Mouse (Mus musculus) kidney, adult 2 months (tissue): ENCODE data around the gene Lrrc63. TPM values are rescaled to one million over a fixed set of nuclear protein-coding genes. Genes with fewer than 3 reads are reported as not detected.

Source experiments
- DNase-seq: peaks from one replicate; pipeline ENCODE4 v3.0.0; 2021
- H3K27ac ChIP-seq: fragments of 200-500 bp; 2 replicates; pipeline ENCODE4 v1.5.1; 2012; ENCODE audit warnings: low read depth, low read length, control low read depth, inconsistent platforms; ENCODE audit not compliant: insufficient read depth
- H3K27me3 ChIP-seq: fragments of 200-500 bp; replicated peaks from 2 replicates; pipeline ENCODE4 v1.6.1; 2012; ENCODE audit warnings: mild to moderate bottlenecking, moderate library complexity, low read length, inconsistent platforms; ENCODE audit not compliant: control insufficient read depth, insufficient read depth
- H3K36me3 ChIP-seq: fragments of 200-500 bp; 2 replicates; pipeline ENCODE4 v1.6.1; 2012; ENCODE audit warnings: mild to moderate bottlenecking, moderate library complexity, low read length, inconsistent platforms; ENCODE audit not compliant: control insufficient read depth, insufficient read depth
- H3K4me1 ChIP-seq: fragments of 200-500 bp; 2 replicates; pipeline ENCODE4 v1.6.1; 2011; ENCODE audit warnings: low read length; ENCODE audit not compliant: control insufficient read depth, insufficient read depth
- H3K4me3 ChIP-seq: fragments of 200-500 bp; 2 replicates; pipeline ENCODE4 v1.5.1; 2011; ENCODE audit warnings: mild to moderate bottlenecking, low read depth, low read length, control low read depth; ENCODE audit not compliant: insufficient read depth
- CTCF ChIP-seq: fragments of 200-500 bp; conservative IDR thresholded peaks from 2 replicates; pipeline ENCODE4 v1.5.1; 2011; ENCODE audit warnings: low read depth, mild to moderate bottlenecking, control low read depth, low read length, moderate library complexity, mixed read lengths; ENCODE audit not compliant: insufficient read depth, insufficient read length
- POLR2A ChIP-seq: fragments of 200-500 bp; IDR thresholded peaks from one replicate; pipeline ENCODE4 v1.6.1; 2011; ENCODE audit warnings: low read depth, low read length, control low read depth
- WGBS: fragments of 180-500 bp; shearing (Covaris S2); methylation state at CpG from one replicate; pipeline ENCODE4 v1.1.7; 2018; 5-methylcytosine and 5-hydroxymethylcytosine counted together
- polyA plus RNA-seq: library from polyadenylated mRNA; depleted of rRNA; stranded (reverse); fragments of >200 nt; gene quantifications from 2 replicates; pipeline ENCODE4 v1.2.3, GENCODE M21; 2012

Lrrc63 gene
- polyA plus RNA-seq, 1 experiment = not detected

GRCm38 (mm10) chr14:75136119-75136966 is 5.7 kb upstream of the Lrrc63 start:
- no peak overlapping the region for H3K27ac ChIP-seq
- 0 out of 2 replicates have a peak, but pooled peaks cover 3% of the 10 kb centered on the region for H3K4me1 ChIP-seq
- WGBS = 55% methylated on average over 25 of the region's 25 CpGs
- H3K27me3 ChIP-seq = no peaks in the 10 kb centered on the region
- DNase-seq = no peak
- no peak for TF ChIP-seq CTCF
- no peak for TF ChIP-seq POLR2A
- peak overlapping the region; percentile 40 for H3K4me3 ChIP-seq
- H3K36me3 ChIP-seq = no peaks in the 10 kb centered on the region

GRCm38 (mm10) chr14:75131324-75131935 is 749 bp upstream of the Lrrc63 start:
- Histone ChIP-seq H3K4me3 (peak overlapping the region; percentile 37), H3K27ac (no peak overlapping the region; the same call in 1 of the 2 replicates), H3K4me1 (0 out of 2 replicates have a peak, but pooled peaks cover 5% of the 10 kb centered on the region), H3K27me3 (no peaks in the 10 kb centered on the region), H3K36me3 (no peaks in the 10 kb centered on the region)
- TF ChIP-seq CTCF = no peak
- no peak for TF ChIP-seq POLR2A
- WGBS = 7% methylated on average over 12 of the region's 12 CpGs
- no peak for DNase-seq

- H3K36me3 ChIP-seq = no peaks in the 10 kb centered on the region
- H3K27me3 ChIP-seq = no peaks in the 10 kb centered on the region; the same call in 1 of the 2 replicates
- no peaks in the 10 kb centered on the region for H3K4me1 ChIP-seq
- H3K4me3 ChIP-seq = no peak overlapping the region
- TF ChIP-seq CTCF (no peak), POLR2A (no peak)
- DNase-seq = no peak
- WGBS = 63% methylated on average over 8 of the region's 8 CpGs
- H3K27ac ChIP-seq = no peak overlapping the region
These were observed 9.0 kb downstream of the Lrrc63 start for GRCm38 (mm10) chr14:75121658-75122057.

GRCm38 (mm10) chr14:75102956-75103355 is 27.7 kb downstream of the Lrrc63 start:
- Histone ChIP-seq H3K27me3 (no peaks in the 10 kb centered on the region), H3K4me1 (no peaks in the 10 kb centered on the region), H3K36me3 (no peaks in the 10 kb centered on the region), H3K4me3 (no peak overlapping the region), H3K27ac (no peak overlapping the region)
- DNase-seq = no peak
- no peak for TF ChIP-seq CTCF
- TF ChIP-seq POLR2A = no peak
- WGBS = 89% methylated on average over 5 of the region's 5 CpGs

GRCm38 (mm10) chr14:75077946-75078345 is 52.7 kb downstream of the Lrrc63 start:
- TF ChIP-seq POLR2A (no peak), CTCF (no peak)
- DNase-seq = no peak
- Histone ChIP-seq H3K4me3 (no peak overlapping the region), H3K27me3 (no peaks in the 10 kb centered on the region), H3K27ac (no peak overlapping the region), H3K4me1 (no peaks in the 10 kb centered on the region), H3K36me3 (no peaks in the 10 kb centered on the region)
- WGBS = 66% methylated on average over 6 of the region's 6 CpGs

- H3K4me1 ChIP-seq = no peaks in the 10 kb centered on the region
- no peak for DNase-seq
- H3K27me3 ChIP-seq = no peaks in the 10 kb centered on the region
- no peak for TF ChIP-seq CTCF
- TF ChIP-seq POLR2A = no peak
- H3K4me3 ChIP-seq = no peak overlapping the region
- 78% methylated on average over 10 of the region's 10 CpGs for WGBS
- H3K36me3 ChIP-seq = no peaks in the 10 kb centered on the region
- H3K27ac ChIP-seq = no peak overlapping the region
These were observed 55.1 kb downstream of the Lrrc63 start for GRCm38 (mm10) chr14:75075299-75076180.
